Mouse (Mus musculus) activated CD4-positive, CD25-positive, alpha-beta regulatory T cell (primary cell): Measurements from ENCODE around the gene Gm4744. TPM values are rescaled to one million over a fixed set of nuclear protein-coding genes. Genes with fewer than 3 reads are reported as not detected.

Source experiments
- polyA plus RNA-seq, 2 experiments: library from polyadenylated mRNA; unstranded; fragments of 100-300 nt; shearing (Covaris generic); gene quantifications; one replicate each; pipeline ENCODE4 v1.2.1; 2017

The Gm4744 gene
- not detected for polyA plus RNA-seq

GRCm38 (mm10) chr6:40951770-40952169 lies at the start of gene Gm4744:
Gene Gm4744, minus strand, starts transcription at chr6:40951870.

GRCm38 (mm10) chr6:40999379-40999778 lies 47.7 kb upstream of the Gm4744 start, which contains the start of gene Gm2663:
Gene Gm2663, minus strand, starts transcription at chr6:40999479.

GRCm38 (mm10) chr6:40964454-40964853 lies 12.8 kb upstream of the Gm4744 start, which contains the start of gene 1810009J06Rik:
Gene 1810009J06Rik, plus strand, starts transcription at chr6:40964754.

GRCm38 (mm10) chr6:40940457-40940856 lies 11.2 kb downstream of the Gm4744 start, which contains the start of gene 1700074P13Rik:
Gene 1700074P13Rik, minus strand, starts transcription at chr6:40940557.

GRCm38 (mm10) chr6:40900287-40900686 lies 51.4 kb downstream of the Gm4744 start, which contains the start of gene Prss58:
Gene Prss58, minus strand, starts transcription at chr6:40900387.

Other genes with a start within 250 kb of the Gm4744 start
- under 1 TPM; 0.18 to 0.25 TPM for gene Moxd2, start 64.4 kb downstream of the Gm4744 start, polyA plus RNA-seq
- gene Prss58, start 51.5 kb downstream of the Gm4744 start, polyA plus RNA-seq = not detected
- gene 1700074P13Rik, start 11.3 kb downstream of the Gm4744 start, polyA plus RNA-seq = not detected
- not detected for gene 1810009J06Rik, start 12.9 kb upstream of the Gm4744 start, polyA plus RNA-seq
- not detected for gene Gm2663, start 47.6 kb upstream of the Gm4744 start, polyA plus RNA-seq
- gene 2210010C04Rik, start 83.6 kb upstream of the Gm4744 start, polyA plus RNA-seq = under 1 TPM in 1 of 2 experiments, not detected in 1; 0.10 TPM